Mouse (Mus musculus) CD8-positive naive resting alpha-beta T cell, adult 2 months (primary cell): Measurements from ENCODE around the gene Ppp1r13l.

Experiments used
- DNase-seq, 2 experiments: peaks; one replicate each; pipeline ENCODE4 v3.0.0; 2022; ENCODE audit warnings: low read depth in 2 of 2, low spot score in 2 of 2

Gene Ppp1r13l

DNA sequence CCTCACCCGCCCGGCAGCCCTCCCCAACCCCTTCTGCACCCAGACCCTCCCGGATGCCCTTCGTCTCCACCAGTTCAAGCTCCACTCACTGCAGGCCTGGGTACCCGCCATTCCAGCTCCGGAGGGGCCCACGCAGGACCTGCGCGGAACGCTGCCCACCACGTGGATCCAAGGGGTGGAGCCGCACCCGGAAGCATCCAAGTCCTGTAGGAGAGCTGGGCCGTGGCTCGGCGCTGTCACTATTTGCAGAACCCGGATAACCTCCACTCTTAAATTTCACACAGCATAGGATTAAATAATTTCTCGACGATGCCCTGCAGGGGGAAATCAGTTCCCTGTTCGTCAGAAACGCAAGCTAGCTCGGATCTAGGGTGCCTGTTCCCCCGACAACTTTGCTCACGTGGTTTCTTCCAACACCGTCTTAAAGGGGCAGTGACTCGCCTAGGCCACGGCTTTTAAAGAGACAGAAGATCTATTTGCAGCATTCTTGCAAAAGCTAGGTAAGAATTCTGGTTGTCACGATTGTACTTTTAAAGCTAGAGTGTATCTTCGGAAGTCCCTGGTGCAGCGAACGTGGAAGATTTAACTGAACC, at the start of gene Ppp1r13l, which contains the start of gene Cd3eap:
Gene Ppp1r13l (plus strand): TSS at position 451 of the 593 bp plus-strand sequence.
Gene Cd3eap (minus strand): TSS at position 185 of the 593 bp plus-strand sequence.
- DNase-seq = peak; percentile 76 to 86

DNA sequence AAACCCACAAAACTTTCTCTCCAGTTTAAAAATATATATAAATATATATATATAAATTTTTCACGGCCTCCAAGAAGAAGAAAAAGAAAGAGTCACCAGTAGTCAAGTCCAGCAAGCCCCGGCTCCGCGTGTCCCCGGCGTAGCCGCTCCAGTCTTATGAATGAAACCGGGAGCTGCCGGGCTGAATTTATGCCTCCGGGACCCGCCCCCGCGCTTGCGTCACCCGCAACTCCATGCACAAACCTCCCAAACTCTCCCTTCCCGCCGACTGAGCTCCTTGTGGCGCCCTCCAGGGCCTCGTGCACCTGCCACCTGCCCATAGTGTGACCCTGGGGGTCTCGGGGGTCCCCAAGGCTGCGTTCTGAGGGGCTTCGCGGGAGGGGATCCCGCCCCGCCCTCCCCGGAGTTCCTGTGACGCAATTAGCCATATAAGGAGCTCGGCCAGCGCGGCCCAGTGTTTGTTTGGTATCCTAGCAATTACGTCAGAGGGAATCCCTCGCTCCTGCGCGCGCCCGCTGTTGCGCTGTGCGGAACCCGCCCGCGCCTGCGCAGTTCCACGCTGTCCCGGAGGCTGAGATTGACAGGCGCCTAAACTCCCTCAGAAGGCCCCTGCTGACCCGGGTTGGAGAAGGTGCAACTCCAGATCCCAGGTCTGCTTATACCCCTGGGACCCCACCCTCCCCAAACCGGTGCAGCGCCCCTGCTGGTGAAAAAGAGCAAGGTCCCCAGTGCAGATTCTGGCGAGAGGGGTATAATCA, 49.5 kb upstream of the Ppp1r13l start, which contains the start of gene Fosb:
Gene Fosb (minus strand): TSS at position 168 of the 758 bp plus-strand sequence.
- DNase-seq = peak; percentile 93 to 95

GRCm38 (mm10) chr7:19311991-19312390, 47.6 kb upstream of the Ppp1r13l start:
- no peak for DNase-seq

GRCm38 (mm10) chr7:19314033-19314432, 45.5 kb upstream of the Ppp1r13l start:
- no peak for DNase-seq

GRCm38 (mm10) chr7:19316451-19317161, 42.9 kb upstream of the Ppp1r13l start:
- DNase-seq = no peak

DNA sequence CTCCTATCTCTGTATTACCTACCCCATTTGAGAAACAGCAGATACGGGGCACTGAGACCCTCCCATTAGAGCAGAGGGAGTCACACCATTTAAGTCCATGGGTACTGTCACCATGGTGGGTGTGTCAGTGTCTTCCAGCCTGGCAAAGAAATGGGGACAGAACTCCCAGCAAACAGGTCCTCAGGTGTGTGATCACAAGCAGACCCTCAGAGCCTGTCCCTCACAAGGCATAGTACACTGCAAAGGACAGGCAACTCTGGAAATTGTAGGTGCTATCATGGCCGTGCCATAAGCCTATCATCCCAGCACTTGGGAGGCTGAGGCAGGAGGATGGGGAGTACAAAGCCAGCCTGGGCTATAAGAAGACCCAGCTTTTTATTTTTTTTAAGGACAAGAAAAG, 41.3 kb upstream of the Ppp1r13l start:
- DNase-seq = no peak

DNA sequence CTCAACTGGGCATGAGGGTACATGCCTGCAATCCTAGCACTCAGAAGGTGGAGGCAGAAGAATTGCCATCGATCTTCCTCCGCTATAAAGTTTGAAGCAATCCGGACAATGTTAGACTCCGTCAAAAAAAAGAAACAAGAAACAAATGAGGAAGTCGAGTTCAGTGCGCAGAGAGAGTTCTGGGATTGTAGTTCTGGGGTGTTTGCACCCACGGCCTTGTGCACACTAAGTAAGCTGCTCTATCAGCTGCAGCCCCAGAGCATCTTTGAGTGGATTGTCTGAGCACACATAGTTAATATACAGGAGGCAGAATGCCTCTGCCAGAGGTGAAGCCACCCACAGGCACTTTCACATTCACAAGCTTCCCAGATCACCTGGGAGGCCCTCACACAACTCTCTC, 40.9 kb upstream of the Ppp1r13l start:
- no peak for DNase-seq

DNA sequence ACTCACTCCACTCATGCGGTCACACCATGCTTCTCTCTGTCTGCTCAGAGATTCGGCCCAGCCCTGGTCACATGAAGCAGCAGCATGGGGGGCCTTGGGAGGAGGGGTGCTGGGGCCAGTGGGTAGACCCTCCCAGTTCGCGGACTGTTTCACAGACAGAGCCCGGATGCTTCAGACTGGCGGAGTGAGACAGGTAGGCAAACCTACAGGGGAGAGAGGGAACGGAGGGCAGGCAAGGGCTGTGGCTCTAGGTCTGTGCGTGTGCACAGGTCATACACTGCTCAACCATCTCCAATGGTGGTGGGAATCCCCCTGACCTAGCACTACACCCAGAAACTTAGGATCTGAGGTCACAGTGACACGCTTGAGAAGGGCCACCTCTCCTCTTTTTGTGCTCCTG, 40.1 kb upstream of the Ppp1r13l start:
- DNase-seq = no peak

GRCm38 (mm10) chr7:19319906-19320305, 39.6 kb upstream of the Ppp1r13l start:
- DNase-seq = peak; percentile 88 to 89

- no peak for DNase-seq
Observed at GRCm38 (mm10) chr7:19320637-19321036, 38.9 kb upstream of the Ppp1r13l start.

GRCm38 (mm10) chr7:19321464-19321863, 38.1 kb upstream of the Ppp1r13l start:
- no peak for DNase-seq

DNA sequence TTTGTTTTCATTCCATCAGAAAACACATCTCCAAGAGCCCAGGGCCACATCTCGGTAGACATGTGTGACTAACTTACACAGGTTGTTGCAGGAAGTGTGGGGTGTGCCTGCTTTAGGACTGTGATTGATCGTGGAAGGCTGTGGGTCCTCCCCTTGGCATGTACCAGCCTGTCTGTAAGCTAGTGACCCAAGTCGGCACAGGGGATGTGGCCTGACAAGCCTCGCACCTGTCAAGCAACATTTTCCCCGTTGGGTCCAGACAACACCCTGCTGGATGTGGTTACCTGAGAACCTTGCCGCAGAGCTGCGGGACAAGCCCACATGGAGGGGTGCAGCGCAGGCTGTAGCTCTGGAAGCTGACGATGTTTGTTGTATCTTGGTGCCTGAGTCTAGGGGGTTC, 37.1 kb upstream of the Ppp1r13l start:
- DNase-seq = no peak

DNA sequence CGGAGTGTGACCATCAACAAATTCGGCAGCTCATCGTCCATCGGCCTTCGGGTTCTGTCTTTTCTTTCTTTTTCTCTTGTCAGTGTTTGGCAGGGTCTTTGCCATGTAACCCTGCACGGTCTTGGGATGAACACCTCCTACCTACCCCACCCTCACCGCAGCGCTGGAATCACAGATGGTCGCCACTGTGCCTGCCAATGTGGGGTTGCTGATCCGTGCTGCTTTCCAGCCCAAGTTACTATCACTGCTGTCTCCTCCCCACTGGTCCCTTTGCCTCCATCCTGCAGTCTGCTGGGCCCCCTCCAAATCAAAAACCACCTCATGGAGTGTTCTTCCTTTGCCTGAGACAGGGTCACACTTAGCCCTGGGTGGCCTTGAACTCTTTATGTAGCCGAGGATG, 35.3 kb upstream of the Ppp1r13l start:
- no peak for DNase-seq

- no peak for DNase-seq
Observed at GRCm38 (mm10) chr7:19325262-19326199, 34.0 kb upstream of the Ppp1r13l start.

GRCm38 (mm10) chr7:19326359-19326758, 33.2 kb upstream of the Ppp1r13l start:
- no peak for DNase-seq

GRCm38 (mm10) chr7:19327128-19327527, 32.4 kb upstream of the Ppp1r13l start:
- DNase-seq = no peak

GRCm38 (mm10) chr7:19327782-19328181, 31.8 kb upstream of the Ppp1r13l start:
- DNase-seq = no peak

DNA sequence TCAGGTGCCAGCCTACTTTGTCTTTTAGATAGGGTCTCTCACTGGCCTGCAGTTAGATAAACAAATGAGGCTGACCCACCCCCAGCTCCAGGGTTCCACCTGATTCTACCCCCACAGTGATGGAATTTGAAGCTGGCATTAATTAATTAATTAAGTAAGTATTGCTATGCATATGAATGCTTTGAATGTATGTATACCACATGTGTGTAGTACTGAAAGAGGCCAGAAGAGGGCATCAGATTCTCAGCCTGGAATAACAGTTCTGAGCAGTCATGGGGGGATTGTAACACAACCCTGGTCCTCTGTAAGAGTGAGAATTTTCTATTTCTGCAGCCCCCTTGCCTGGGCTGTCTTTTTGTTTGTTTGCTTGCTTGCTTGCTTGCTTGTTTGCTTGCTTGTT, 31.1 kb upstream of the Ppp1r13l start:
- no peak for DNase-seq

GRCm38 (mm10) chr7:19331910-19332309, 27.6 kb upstream of the Ppp1r13l start:
- DNase-seq = no peak

DNA sequence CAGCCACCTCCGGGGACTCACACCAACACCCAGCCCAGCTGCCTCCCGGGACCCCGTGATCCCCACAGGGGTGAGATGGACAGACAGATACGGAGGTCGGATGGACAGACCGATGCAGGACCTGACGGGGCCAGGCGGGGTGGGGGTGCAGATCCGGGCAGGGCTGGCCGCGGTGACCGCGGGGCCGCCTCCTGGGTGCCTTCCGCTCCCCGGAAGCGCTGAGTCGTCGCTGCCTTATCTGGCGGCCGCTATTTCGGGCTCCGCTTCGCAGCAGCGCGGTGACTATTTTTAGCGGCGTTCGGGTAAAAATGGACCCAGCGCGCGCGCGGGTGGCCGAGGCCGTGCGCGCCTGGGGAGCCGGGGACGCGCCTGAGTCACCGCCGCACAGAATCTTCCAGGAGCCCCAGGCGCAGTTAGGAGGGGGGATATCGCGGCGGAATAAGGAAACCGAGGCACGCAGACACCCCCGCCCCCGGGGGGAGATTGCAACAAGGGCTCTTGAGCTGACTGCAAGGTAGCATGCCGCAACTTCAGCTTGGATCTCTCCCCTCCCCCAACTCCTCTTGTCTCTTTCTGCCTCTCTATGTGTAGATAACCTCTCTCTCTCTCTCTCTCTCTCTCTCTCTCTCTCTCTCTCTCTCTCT, 26.7 kb upstream of the Ppp1r13l start:
- DNase-seq = peak in 1 of 2 experiments; percentile 53
